Mouse (Mus musculus): ENCODE measurements around the gene Aifm3. TPM values are rescaled to one million over a fixed set of nuclear protein-coding genes. Genes with fewer than 3 reads are reported as not detected.

Aifm3 gene
- total and polyA plus RNA-seq, 2 experiments from 2014 or later = 0.15 to 0.41 TPM

DNA sequence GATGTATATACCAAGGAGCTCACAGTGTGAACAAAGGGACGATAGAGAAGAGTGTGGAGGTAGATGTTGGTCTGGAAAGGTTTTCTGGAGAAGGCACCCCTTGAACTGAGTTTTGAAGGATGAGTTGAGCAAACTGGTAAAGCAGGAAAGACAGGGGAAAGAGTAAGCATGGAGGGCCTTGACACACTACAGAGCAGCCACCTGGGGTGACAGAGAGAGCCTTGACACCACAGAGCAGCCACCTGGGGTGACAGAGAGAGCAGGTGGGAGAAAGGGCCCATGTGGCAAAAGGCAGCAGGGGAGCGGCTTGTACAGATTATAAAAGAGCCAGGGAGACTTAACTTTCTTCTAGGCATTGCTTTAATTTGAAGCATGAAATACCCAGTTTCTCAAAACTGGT, 14.7 kb upstream of the Aifm3 start:
- Histone ChIP-seq H3K27me3 (ENCODE audit: control insufficient read depth, insufficient read depth, low read length) (no peaks in the 10 kb centered on the region), H3K9me3 (replicated peaks; ENCODE audit: control insufficient read depth, low read length) (no peaks in the 10 kb centered on the region), H3K4me1 (ENCODE audit: control insufficient read depth, insufficient read depth) (no peaks in the 10 kb centered on the region), H3K27ac (ENCODE audit: low read depth) (no peak overlapping the region), H3K4me3 (ENCODE audit: low read depth, low read length) (no peak overlapping the region), H3K9ac (replicated peaks; ENCODE audit: low read depth, low read length) (no peak overlapping the region), H3K36me3 (replicated peaks; ENCODE audit: control insufficient read depth, insufficient read depth, low read length) (peaks cover 10% of the 10 kb centered on the region), H3K4me2 (ENCODE audit: low read depth, low read length) (no peak overlapping the region)
- DNase-seq (ENCODE audit: low spot score) (no peak), ATAC-seq (ENCODE audit: insufficient read depth, low read depth) (no peak)
- TF ChIP-seq EP300 (IDR thresholded peaks at IDR 0.05; ENCODE audit: low read depth) (no peak), CTCF (IDR thresholded peaks at IDR 0.05; ENCODE audit: low read depth) (no peak)
- 82% methylated on average over 2 of the region's 2 CpGs for WGBS

DNA sequence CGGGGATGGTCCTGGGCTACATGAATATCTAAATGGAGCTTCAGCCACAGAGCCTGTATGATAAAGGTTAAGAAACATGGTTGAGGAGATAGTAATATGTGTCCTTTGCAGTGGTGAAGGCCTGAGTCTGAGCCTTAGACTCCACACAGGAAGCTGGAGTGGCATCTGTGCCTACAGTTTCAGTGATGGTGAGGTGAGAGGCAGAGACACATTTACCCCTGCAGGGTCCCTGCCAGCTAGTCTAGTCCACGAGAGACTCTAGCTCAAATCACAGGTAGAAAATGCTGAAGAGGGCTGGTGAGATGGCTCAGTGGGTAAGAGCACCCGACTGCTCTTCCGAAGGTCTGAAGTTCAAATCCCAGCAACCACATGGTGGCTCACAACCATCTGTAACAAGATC, 14.1 kb upstream of the Aifm3 start:
- DNase-seq (ENCODE audit: low spot score) (no peak), ATAC-seq (ENCODE audit: insufficient read depth, low read depth) (no peak)
- TF ChIP-seq CTCF (IDR thresholded peaks at IDR 0.05; ENCODE audit: low read depth) (no peak), EP300 (IDR thresholded peaks at IDR 0.05; ENCODE audit: low read depth) (no peak)
- Histone ChIP-seq H3K27ac (ENCODE audit: low read depth) (no peak overlapping the region), H3K4me3 (ENCODE audit: low read depth, low read length) (no peak overlapping the region), H3K36me3 (replicated peaks; ENCODE audit: control insufficient read depth, insufficient read depth, low read length) (peaks cover 11% of the 10 kb centered on the region; the same call in 1 of the 2 replicates), H3K9me3 (replicated peaks; ENCODE audit: control insufficient read depth, low read length) (no peaks in the 10 kb centered on the region), H3K4me2 (ENCODE audit: low read depth, low read length) (no peak overlapping the region), H3K27me3 (ENCODE audit: control insufficient read depth, insufficient read depth, low read length) (no peaks in the 10 kb centered on the region), H3K4me1 (ENCODE audit: control insufficient read depth, insufficient read depth) (no peaks in the 10 kb centered on the region), H3K9ac (replicated peaks; ENCODE audit: low read depth, low read length) (no peak overlapping the region)
- 94% methylated on average over 4 of the region's 4 CpGs for WGBS

GRCm38 (mm10) chr16:17478331-17478943, 11.0 kb upstream of the Aifm3 start:
- TF ChIP-seq EP300 (IDR thresholded peaks at IDR 0.05; ENCODE audit: low read depth) (no peak), CTCF (IDR thresholded peaks at IDR 0.05; ENCODE audit: low read depth) (no peak)
- WGBS = 74% methylated on average over 4 of the region's 4 CpGs
- peaks cover 21% of the 10 kb centered on the region for H3K36me3 ChIP-seq (replicated peaks; ENCODE audit: control insufficient read depth, insufficient read depth, low read length)
- H3K27me3 ChIP-seq (ENCODE audit: control insufficient read depth, insufficient read depth, low read length) = no peaks in the 10 kb centered on the region
- H3K9me3 ChIP-seq (replicated peaks; ENCODE audit: control insufficient read depth, low read length) = no peaks in the 10 kb centered on the region
- H3K9ac ChIP-seq (replicated peaks; ENCODE audit: low read depth, low read length) = no peak overlapping the region
- H3K4me2 ChIP-seq (ENCODE audit: low read depth, low read length) = no peak overlapping the region
- no peak for DNase-seq (ENCODE audit: low spot score)
- ATAC-seq (ENCODE audit: insufficient read depth, low read depth) = no peak
- no peak overlapping the region for H3K27ac ChIP-seq (ENCODE audit: low read depth)
- H3K4me1 ChIP-seq (ENCODE audit: control insufficient read depth, insufficient read depth) = no peaks in the 10 kb centered on the region
- no peak overlapping the region for H3K4me3 ChIP-seq (ENCODE audit: low read depth, low read length)

DNA sequence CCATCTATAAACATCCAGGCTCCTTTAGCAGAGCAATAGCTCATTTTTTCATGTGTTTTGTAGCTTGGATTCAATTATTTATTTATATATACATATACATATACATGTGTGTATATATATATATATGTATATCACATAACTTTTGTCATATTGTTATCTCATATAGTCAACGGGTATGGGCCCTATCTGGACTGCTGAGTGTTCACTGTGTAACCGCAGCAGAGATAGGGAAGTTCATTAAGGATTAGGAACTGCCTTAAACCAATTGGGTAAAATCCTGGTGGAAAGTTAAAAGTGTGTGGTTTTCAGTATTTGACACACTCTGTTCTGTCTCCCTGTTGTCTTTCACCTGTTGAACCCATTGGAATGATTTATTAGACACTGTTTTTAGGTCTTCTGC, 7.9 kb upstream of the Aifm3 start:
- H3K9ac ChIP-seq (replicated peaks; ENCODE audit: low read depth, low read length) = no peak overlapping the region
- no peak for ATAC-seq (ENCODE audit: insufficient read depth, low read depth)
- DNase-seq (ENCODE audit: low spot score) = no peak
- peaks cover 46% of the 10 kb centered on the region for H3K36me3 ChIP-seq (replicated peaks; ENCODE audit: control insufficient read depth, insufficient read depth, low read length)
- no peaks in the 10 kb centered on the region for H3K27me3 ChIP-seq (ENCODE audit: control insufficient read depth, insufficient read depth, low read length)
- peaks cover 8% of the 10 kb centered on the region; the same call in 1 of the 2 replicates for H3K4me1 ChIP-seq (ENCODE audit: control insufficient read depth, insufficient read depth)
- no peak overlapping the region for H3K4me3 ChIP-seq (ENCODE audit: low read depth, low read length)
- no peak overlapping the region for H3K27ac ChIP-seq (ENCODE audit: low read depth)
- TF ChIP-seq CTCF (IDR thresholded peaks at IDR 0.05; ENCODE audit: low read depth) (no peak), EP300 (IDR thresholded peaks at IDR 0.05; ENCODE audit: low read depth) (no peak)
- H3K4me2 ChIP-seq (ENCODE audit: low read depth, low read length) = no peak overlapping the region
- no peaks in the 10 kb centered on the region for H3K9me3 ChIP-seq (replicated peaks; ENCODE audit: control insufficient read depth, low read length)
- 71% methylated on average over 2 of the region's 2 CpGs for WGBS

GRCm38 (mm10) chr16:17486505-17486904, 2.9 kb upstream of the Aifm3 start:
- peak; percentile 82 for ATAC-seq (ENCODE audit: insufficient read depth, low read depth)
- peak; percentile 81 for DNase-seq (ENCODE audit: low spot score)
- 3% methylated on average over 3 of the region's 3 CpGs for WGBS

More at GRCm38 (mm10) chr16:17486505-17486904, 2.9 kb upstream of the Aifm3 start:
- Histone ChIP-seq H3K4me2 (ENCODE audit: low read depth, low read length) (no peak overlapping the region), H3K9me3 (replicated peaks; ENCODE audit: control insufficient read depth, low read length) (no peaks in the 10 kb centered on the region), H3K27ac (ENCODE audit: low read depth) (no peak overlapping the region), H3K4me3 (ENCODE audit: low read depth, low read length) (no peak overlapping the region), H3K27me3 (ENCODE audit: control insufficient read depth, insufficient read depth, low read length) (no peaks in the 10 kb centered on the region), H3K9ac (replicated peaks; ENCODE audit: low read depth, low read length) (no peak overlapping the region), H3K36me3 (replicated peaks; ENCODE audit: control insufficient read depth, insufficient read depth, low read length) (peaks cover 42% of the 10 kb centered on the region), H3K4me1 (ENCODE audit: control insufficient read depth, insufficient read depth) (peaks cover 8% of the 10 kb centered on the region; the same call in 1 of the 2 replicates)
- TF ChIP-seq CTCF (IDR thresholded peaks at IDR 0.05; ENCODE audit: low read depth) (no peak), EP300 (IDR thresholded peaks at IDR 0.05; ENCODE audit: low read depth) (no peak)
